Mouse (Mus musculus): ENCODE results near the gene Clspn. TPM values are rescaled to one million over a fixed set of nuclear protein-coding genes. Genes with fewer than 3 reads are reported as not detected.

Gene Clspn
- polyA plus RNA-seq, 1 experiment from 2014 or later, result 9.0 TPM

Small RNAs within 50 kb of the gene (microRNA-seq; reads per million reads assigned to microRNA genes)
- gene Mir7119, result not detected

Other genes with a start within 250 kb of the Clspn start
- 78.2 and 81.6 TPM in 2 replicates for gene Adprhl2, start 235.2 kb upstream of the Clspn start, polyA plus RNA-seq (2015; fragmentation: Nextera tagmentation; extraction: Ambion mirVana)
- gene Tekt2, start 231.2 kb upstream of the Clspn start, polyA plus RNA-seq (2015; fragmentation: Nextera tagmentation; extraction: Ambion mirVana), result 7.0 and 8.5 TPM in 2 replicates
- 15.7 and 18.2 TPM in 2 replicates for gene Ago3, start 127.4 kb upstream of the Clspn start, polyA plus RNA-seq (2015; fragmentation: Nextera tagmentation; extraction: Ambion mirVana)
- gene Ago1, start 88.4 kb upstream of the Clspn start, polyA plus RNA-seq (2015; fragmentation: Nextera tagmentation; extraction: Ambion mirVana), result 13.5 and 15.3 TPM in 2 replicates
- 9.9 and 10.0 TPM in 2 replicates for gene Ago4, start 23.5 kb upstream of the Clspn start, polyA plus RNA-seq (2015; fragmentation: Nextera tagmentation; extraction: Ambion mirVana)
- 7.9 and 9.2 TPM in 2 replicates for gene 5730409E04Rik, start 52.9 kb downstream of the Clspn start, polyA plus RNA-seq (2015; fragmentation: Nextera tagmentation; extraction: Ambion mirVana)
- 445 and 454 TPM in 2 replicates for gene Psmb2, start 120.7 kb downstream of the Clspn start, polyA plus RNA-seq (2015; fragmentation: Nextera tagmentation; extraction: Ambion mirVana)
- gene Tfap2e, start 179.3 kb downstream of the Clspn start, polyA plus RNA-seq (2015; fragmentation: Nextera tagmentation; extraction: Ambion mirVana), result 0.38 and 0.54 TPM in 2 replicates
- gene Ncdn, start 196.5 kb downstream of the Clspn start, polyA plus RNA-seq (2015; fragmentation: Nextera tagmentation; extraction: Ambion mirVana), result 83.8 and 90.2 TPM in 2 replicates
- 40.0 and 40.3 TPM in 2 replicates for gene AU040320, start 196.6 kb downstream of the Clspn start, polyA plus RNA-seq (2015; fragmentation: Nextera tagmentation; extraction: Ambion mirVana)